Mouse (Mus musculus) hindbrain, embryonic 11.5 days (tissue): ENCODE measurements around the gene Reck. TPM values are rescaled to one million over a fixed set of nuclear protein-coding genes. Genes with fewer than 3 reads are reported as not detected.
A peak's percentile ranks its signal among the peaks of the same experiment; 100 is the strongest.

ENCODE experiments used
- ATAC-seq: fragments of 200-750 bp; cut with Nextera tagmentation; 2 replicates; pipeline ENCODE4 v1.8.0; 2017; ENCODE audit warnings: mild to moderate bottlenecking, moderate TSS enrichment, moderate library complexity; ENCODE audit not compliant: low FRiP score
- DNase-seq: peaks from one replicate; pipeline ENCODE4 v3.0.0-alpha.2; 2015; ENCODE audit warnings: low spot score
- H3K27ac ChIP-seq: fragments of 300-500 bp; sonication (generic); 2 replicates; pipeline ENCODE4 v1.5.1; 2014; ENCODE audit warnings: mild to moderate bottlenecking, low read depth, low read length
- H3K27me3 ChIP-seq: fragments of 300-500 bp; sonication (generic); 2 replicates; pipeline ENCODE4 v1.6.1; 2014; ENCODE audit warnings: mild to moderate bottlenecking, low read length, moderate library complexity, mixed read lengths; ENCODE audit not compliant: control insufficient read depth, insufficient read depth
- H3K36me3 ChIP-seq: fragments of 300-500 bp; sonication (generic); 2 replicates; pipeline ENCODE4 v1.6.1; 2014; ENCODE audit warnings: mild to moderate bottlenecking, low read length, moderate library complexity, mixed read lengths; ENCODE audit not compliant: control insufficient read depth, insufficient read depth
- H3K4me1 ChIP-seq: fragments of 300-500 bp; sonication (generic); replicated peaks from 2 replicates; pipeline ENCODE4 v1.6.1; 2014; ENCODE audit warnings: low read length, mixed read lengths; ENCODE audit not compliant: control insufficient read depth, insufficient read depth
- H3K4me2 ChIP-seq: fragments of 300-500 bp; sonication (generic); replicated peaks from 2 replicates; pipeline ENCODE4 v1.6.1; 2014; ENCODE audit warnings: mild to moderate bottlenecking, low read depth, low read length
- H3K4me3 ChIP-seq: fragments of 300-500 bp; sonication (generic); 2 replicates; pipeline ENCODE4 v1.5.1; 2014; ENCODE audit warnings: low read depth, low read length
- H3K9ac ChIP-seq: fragments of 300-500 bp; sonication (generic); 2 replicates; pipeline ENCODE4 v1.6.1; 2014; ENCODE audit warnings: low read depth, low read length
- H3K9me3 ChIP-seq: fragments of 300-500 bp; sonication (generic); 2 replicates; pipeline ENCODE4 v1.6.1; 2016; ENCODE audit warnings: low read length; ENCODE audit not compliant: control insufficient read depth
- WGBS: fragments of 180-500 bp; shearing (Covaris S2); extraction: QIAGEN DNeasy Blood & Tissue Kit; methylation state at CpG from one replicate; pipeline ENCODE4 v1.1.7; 2014; 5-methylcytosine and 5-hydroxymethylcytosine counted together
- polyA plus RNA-seq: library from polyadenylated mRNA; unstranded; fragments of >200 nt; fragmentation: Nextera tagmentation; extraction: Ambion mirVana; gene quantifications from 2 replicates; pipeline ENCODE4 v1.2.1, GENCODE M21; 2014

The Reck gene
- polyA plus RNA-seq, 1 experiment from 2014 or later: 15.0 TPM

GRCm38 (mm10) chr4:43879566-43879965 is 4.2 kb downstream of the Reck start:
- no peak overlapping the region for H3K9ac ChIP-seq
- no peaks in the 10 kb centered on the region; the same call in 1 of the 2 replicates for H3K4me1 ChIP-seq
- ATAC-seq: no peak
- DNase-seq: no peak
- WGBS: 81% methylated on average over 6 of the region's 6 CpGs
- H3K4me2 ChIP-seq: no peak overlapping the region
- H3K36me3 ChIP-seq: no peaks in the 10 kb centered on the region
- no peak overlapping the region for H3K4me3 ChIP-seq
- no peaks in the 10 kb centered on the region for H3K27me3 ChIP-seq
- H3K9me3 ChIP-seq: no peaks in the 10 kb centered on the region
- no peak overlapping the region for H3K27ac ChIP-seq

- H3K4me3 ChIP-seq: no peak overlapping the region
- 44% methylated on average over 4 of the region's 4 CpGs for WGBS
- H3K27me3 ChIP-seq: no peaks in the 10 kb centered on the region
- no peak overlapping the region for H3K4me2 ChIP-seq
- no peak for ATAC-seq
- no peaks in the 10 kb centered on the region for H3K4me1 ChIP-seq
- H3K27ac ChIP-seq: no peak overlapping the region
- no peak for DNase-seq
- no peaks in the 10 kb centered on the region for H3K36me3 ChIP-seq
- no peaks in the 10 kb centered on the region for H3K9me3 ChIP-seq
- H3K9ac ChIP-seq: no peak overlapping the region
Observed at GRCm38 (mm10) chr4:43884196-43884595, 8.9 kb downstream of the Reck start.

DNA sequence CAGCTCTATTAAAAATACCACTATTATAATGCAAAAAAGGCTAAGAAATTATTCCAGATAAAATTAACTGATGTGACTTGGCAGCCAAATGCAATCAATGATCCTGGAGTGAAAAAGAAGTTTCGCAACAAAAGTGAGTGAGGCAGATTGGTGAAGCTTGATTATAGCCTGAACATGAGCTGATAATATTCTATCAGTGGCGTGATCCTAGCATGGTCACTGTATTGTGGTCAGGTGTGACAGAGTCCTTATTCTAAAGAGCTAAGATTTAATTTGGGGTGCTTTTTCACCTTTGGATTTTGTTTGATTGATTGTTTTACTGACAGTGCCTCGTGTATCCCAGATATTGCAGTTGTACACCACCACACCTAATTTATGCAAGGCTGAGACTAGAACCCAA is 15.9 kb downstream of the Reck start:
- no peak for ATAC-seq
- no peak overlapping the region for H3K4me3 ChIP-seq
- 94% methylated on average over 3 of the region's 3 CpGs for WGBS
- H3K36me3 ChIP-seq: no peaks in the 10 kb centered on the region
- no peak overlapping the region for H3K4me2 ChIP-seq
- H3K9ac ChIP-seq: no peak overlapping the region
- DNase-seq: no peak
- H3K9me3 ChIP-seq: no peaks in the 10 kb centered on the region
- H3K27me3 ChIP-seq: no peaks in the 10 kb centered on the region
- H3K4me1 ChIP-seq: no peaks in the 10 kb centered on the region
- H3K27ac ChIP-seq: no peak overlapping the region

GRCm38 (mm10) chr4:43897209-43897608 is 21.9 kb downstream of the Reck start:
- no peak for DNase-seq
- Histone ChIP-seq H3K4me3 (no peak overlapping the region), H3K9ac (no peak overlapping the region), H3K4me1 (no peaks in the 10 kb centered on the region), H3K27me3 (no peaks in the 10 kb centered on the region), H3K9me3 (no peaks in the 10 kb centered on the region), H3K4me2 (no peak overlapping the region), H3K27ac (no peak overlapping the region), H3K36me3 (no peaks in the 10 kb centered on the region)
- ATAC-seq: no peak

- H3K9me3 ChIP-seq: no peaks in the 10 kb centered on the region
- DNase-seq (no peak), ATAC-seq (no peak)
- H3K4me2 ChIP-seq: no peak overlapping the region
- WGBS: 76% methylated on average over 8 of the region's 8 CpGs
- H3K27ac ChIP-seq: no peak overlapping the region
- no peak overlapping the region for H3K9ac ChIP-seq
- H3K36me3 ChIP-seq: no peaks in the 10 kb centered on the region
- no peaks in the 10 kb centered on the region for H3K27me3 ChIP-seq
- no peak overlapping the region for H3K4me3 ChIP-seq
- no peaks in the 10 kb centered on the region for H3K4me1 ChIP-seq
Observed at GRCm38 (mm10) chr4:43899197-43899596, 23.9 kb downstream of the Reck start.

GRCm38 (mm10) chr4:43903690-43904089 is 28.4 kb downstream of the Reck start:
- H3K9me3 ChIP-seq: no peaks in the 10 kb centered on the region
- H3K27ac ChIP-seq: no peak overlapping the region
- H3K27me3 ChIP-seq: no peaks in the 10 kb centered on the region
- no peak overlapping the region for H3K9ac ChIP-seq
- H3K4me1 ChIP-seq: no peaks in the 10 kb centered on the region
- H3K4me3 ChIP-seq: no peak overlapping the region
- no peak for ATAC-seq
- no peak overlapping the region for H3K4me2 ChIP-seq
- DNase-seq: no peak
- no peaks in the 10 kb centered on the region for H3K36me3 ChIP-seq
- WGBS: 80% methylated on average over 7 of the region's 7 CpGs

DNA sequence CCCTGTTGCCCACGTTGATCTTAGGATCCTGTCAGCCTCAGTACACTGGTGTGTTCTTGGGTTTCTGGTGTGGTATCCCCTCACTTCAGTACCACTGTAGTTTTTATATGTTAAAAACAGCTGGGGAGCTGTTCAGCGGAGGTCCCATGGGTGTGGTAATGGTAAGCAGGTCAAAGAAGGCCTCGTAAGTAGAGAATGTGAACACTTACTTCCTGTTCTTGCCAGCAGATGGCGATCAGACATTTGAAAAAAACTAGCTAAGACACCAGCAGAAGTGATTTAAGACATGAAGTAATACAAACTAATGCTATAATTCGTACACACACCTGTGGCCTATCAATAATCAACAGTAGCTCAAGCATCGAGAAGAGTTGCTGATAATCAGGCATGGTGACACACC is 31.1 kb downstream of the Reck start:
- no peaks in the 10 kb centered on the region for H3K4me1 ChIP-seq
- ATAC-seq: no peak
- DNase-seq: peak; percentile 65
- H3K27ac ChIP-seq: no peak overlapping the region
- no peak overlapping the region for H3K4me3 ChIP-seq
- WGBS: 35% methylated on average over 6 of the region's 6 CpGs
- no peaks in the 10 kb centered on the region for H3K36me3 ChIP-seq
- H3K9me3 ChIP-seq: no peaks in the 10 kb centered on the region
- H3K4me2 ChIP-seq: no peak overlapping the region
- H3K9ac ChIP-seq: no peak overlapping the region
- no peaks in the 10 kb centered on the region for H3K27me3 ChIP-seq

DNA sequence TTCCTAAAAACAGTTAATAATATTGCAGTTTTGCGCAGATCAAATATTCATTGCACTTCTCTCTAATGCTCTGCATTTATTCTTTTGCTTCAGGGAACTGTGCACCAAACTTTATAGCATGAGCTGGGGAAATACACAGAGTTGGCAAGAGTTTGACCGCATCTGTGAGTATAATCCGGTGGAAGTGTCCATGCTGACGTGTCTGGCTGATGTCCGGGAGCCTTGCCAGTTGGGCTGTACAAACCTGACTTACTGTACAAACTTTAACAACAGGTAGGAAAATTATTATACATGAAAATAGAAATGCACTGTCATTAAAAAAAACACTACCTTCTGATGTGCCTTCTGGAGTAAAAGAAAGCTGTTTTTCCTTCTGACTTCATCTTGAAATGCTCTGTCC is 42.9 kb downstream of the Reck start:
- no peak for DNase-seq
- no peak overlapping the region for H3K9ac ChIP-seq
- no peaks in the 10 kb centered on the region for H3K4me1 ChIP-seq
- no peaks in the 10 kb centered on the region for H3K9me3 ChIP-seq
- H3K27me3 ChIP-seq: no peaks in the 10 kb centered on the region
- H3K4me2 ChIP-seq: no peak overlapping the region
- no peak overlapping the region for H3K4me3 ChIP-seq
- no peak overlapping the region for H3K27ac ChIP-seq
- no peaks in the 10 kb centered on the region for H3K36me3 ChIP-seq
- no peak for ATAC-seq
- 99% methylated on average over 5 of the region's 5 CpGs for WGBS

DNA sequence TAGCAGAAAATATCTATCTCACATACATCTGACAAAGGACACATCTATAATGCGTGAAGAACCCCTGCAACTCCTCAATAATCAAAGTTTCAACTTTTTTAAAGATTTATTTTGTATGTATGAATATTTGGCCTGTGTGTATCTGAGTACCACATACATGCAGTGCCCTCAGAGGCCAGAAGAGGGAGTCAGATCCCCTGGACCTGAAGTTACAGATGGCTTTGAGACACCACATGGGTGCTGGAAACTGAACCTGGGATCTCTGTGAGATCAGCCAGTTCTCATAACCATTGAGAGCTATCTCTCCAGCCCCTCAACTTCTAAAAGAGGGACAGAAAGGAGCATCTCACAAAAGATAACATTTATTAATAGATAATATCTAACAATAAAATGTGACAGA is 45.3 kb downstream of the Reck start:
- Histone ChIP-seq H3K4me3 (no peak overlapping the region), H3K9me3 (no peaks in the 10 kb centered on the region), H3K36me3 (no peaks in the 10 kb centered on the region), H3K9ac (no peak overlapping the region), H3K27ac (no peak overlapping the region), H3K27me3 (no peaks in the 10 kb centered on the region), H3K4me2 (no peak overlapping the region), H3K4me1 (no peaks in the 10 kb centered on the region)
- ATAC-seq (no peak), DNase-seq (no peak)
- WGBS: 88% methylated on average over 1 of the region's 1 CpGs
